Mouse (Mus musculus) adrenal gland (tissue): ENCODE measurements around the gene Nod1.

Experiments
- intact Hi-C: fragments of 180-260 bp; cut with DNase I; formaldehyde crosslinking; loops from one replicate; pipeline ENCODE4 v1.15.1; 2025

Nod1 gene

GRCm38 (mm10) chr6:54943292-54943691, 29.1 kb downstream of the Nod1 start:
- intact Hi-C loops: no loop called here

DNA sequence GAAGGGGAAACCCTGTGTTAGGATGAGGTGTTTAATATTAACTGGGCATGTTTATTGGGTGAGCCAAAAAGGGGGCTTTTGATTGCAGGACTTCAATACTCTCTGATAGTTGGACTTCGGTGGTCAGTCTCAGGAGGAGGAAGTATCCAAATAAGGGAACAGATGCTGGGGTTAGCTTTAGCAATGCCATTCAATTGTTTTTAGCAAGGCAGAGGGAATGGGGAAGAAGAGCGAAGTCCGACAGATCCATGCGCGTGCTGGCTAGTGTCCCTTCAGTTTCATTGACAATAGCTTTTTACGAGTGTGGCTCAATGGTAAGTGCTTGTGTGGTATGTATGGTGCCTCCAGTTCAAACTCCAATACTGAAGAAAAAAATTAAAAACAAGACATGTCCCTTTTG, 31.3 kb downstream of the Nod1 start:
- intact Hi-C loops: no loop called here

- intact Hi-C loops: no loop called here
Measured at GRCm38 (mm10) chr6:54940126-54940525, 32.3 kb downstream of the Nod1 start.

DNA sequence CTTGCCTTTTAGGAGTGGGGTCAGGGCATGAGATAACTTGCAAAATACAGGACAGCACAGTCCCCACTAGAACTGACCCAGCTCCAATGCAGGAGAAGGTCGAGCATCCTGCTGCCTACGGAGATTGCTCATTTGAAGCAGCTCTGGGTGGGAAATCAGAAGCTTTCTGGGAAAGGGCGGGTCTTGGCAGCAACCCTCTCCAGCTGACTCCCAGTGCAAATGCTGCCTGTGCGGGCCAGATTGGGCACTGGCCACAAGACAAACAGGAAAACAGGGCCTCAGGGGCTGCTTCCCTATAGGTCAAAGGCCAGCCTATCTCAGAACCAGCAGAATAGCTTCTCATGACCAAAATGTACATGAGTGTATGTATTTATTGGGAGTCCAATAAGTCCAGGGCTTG, 32.8 kb downstream of the Nod1 start:
- intact Hi-C loops: no loop called here

DNA sequence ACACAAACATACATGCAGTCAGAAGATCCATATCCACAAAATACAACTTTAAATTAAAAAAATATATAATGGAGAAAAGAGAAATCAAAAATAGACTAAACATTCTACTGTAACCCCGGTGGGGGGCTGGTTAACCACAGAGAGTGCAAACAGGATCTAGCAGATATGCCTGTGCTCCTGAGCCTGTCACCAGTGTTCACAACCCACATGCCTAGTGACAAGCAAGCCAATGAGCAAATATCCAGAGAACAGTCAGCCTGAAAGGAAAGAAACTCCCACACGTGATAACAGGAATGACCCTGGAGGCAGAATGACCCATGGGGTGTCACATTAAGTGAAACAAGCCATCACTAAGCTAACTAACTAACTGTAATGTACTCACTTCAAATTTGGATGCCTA, 35.9 kb downstream of the Nod1 start:
- intact Hi-C loops: no loop called here

GRCm38 (mm10) chr6:54934930-54935329, 37.5 kb downstream of the Nod1 start:
- intact Hi-C loops: loop anchor here (5.0 kb wide), 1 partner anchor 37 kb away; the partner anchor contains the start of gene Nod1

GRCm38 (mm10) chr6:54934313-54934712, 38.1 kb downstream of the Nod1 start:
- intact Hi-C loops: loop anchor here (5.0 kb wide), 1 partner anchor 38 kb away; the partner anchor contains the start of gene Nod1

DNA sequence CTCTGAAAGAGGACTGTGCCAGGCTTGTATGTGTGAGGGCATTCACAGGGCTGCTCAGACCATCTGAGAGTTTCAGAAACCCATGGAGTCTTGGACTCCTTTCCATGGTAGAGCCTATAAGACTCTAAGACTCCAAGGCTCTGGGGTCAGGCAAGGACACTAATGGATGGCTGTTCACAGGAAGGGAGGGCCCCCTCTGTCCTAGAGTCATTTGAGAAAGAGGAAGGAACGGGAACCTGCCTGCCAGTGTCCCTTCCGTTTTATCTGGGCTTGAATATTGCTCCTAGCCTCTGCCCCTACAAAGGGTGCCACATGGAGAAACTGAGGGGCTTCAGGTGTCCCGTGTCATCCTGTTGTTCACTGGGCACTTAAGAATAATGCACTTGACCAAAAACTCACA, 38.5 kb downstream of the Nod1 start:
- intact Hi-C loops: loop anchor here (5.0 kb wide), 1 partner anchor 38 kb away; the partner anchor contains the start of gene Nod1

GRCm38 (mm10) chr6:54933216-54933615, 39.2 kb downstream of the Nod1 start:
- intact Hi-C loops: loop anchor here (5.0 kb wide), 1 partner anchor 39 kb away; the partner anchor contains the start of gene Nod1

DNA sequence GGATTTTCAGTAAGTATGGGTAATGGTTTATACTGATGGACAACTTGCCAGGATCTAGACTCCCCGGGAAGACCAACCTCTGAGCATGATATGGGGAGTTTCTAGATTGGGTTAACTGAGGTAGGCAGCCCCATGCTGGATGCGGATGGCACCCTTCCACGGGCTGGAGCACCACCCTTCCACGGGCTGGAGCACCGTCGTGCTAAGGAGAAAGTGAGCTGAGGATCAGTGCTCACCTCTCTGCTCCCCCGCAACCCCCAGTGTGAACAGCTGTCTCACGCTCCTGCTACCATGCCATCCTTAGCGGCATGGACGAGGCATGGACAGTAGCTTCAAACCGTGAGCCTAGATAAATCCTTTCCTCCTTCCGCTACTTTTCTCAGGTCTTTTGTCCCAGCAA, 39.9 kb downstream of the Nod1 start:
- intact Hi-C loops: loop anchor here (5.0 kb wide), 1 partner anchor 40 kb away; the partner anchor contains the start of gene Nod1

DNA sequence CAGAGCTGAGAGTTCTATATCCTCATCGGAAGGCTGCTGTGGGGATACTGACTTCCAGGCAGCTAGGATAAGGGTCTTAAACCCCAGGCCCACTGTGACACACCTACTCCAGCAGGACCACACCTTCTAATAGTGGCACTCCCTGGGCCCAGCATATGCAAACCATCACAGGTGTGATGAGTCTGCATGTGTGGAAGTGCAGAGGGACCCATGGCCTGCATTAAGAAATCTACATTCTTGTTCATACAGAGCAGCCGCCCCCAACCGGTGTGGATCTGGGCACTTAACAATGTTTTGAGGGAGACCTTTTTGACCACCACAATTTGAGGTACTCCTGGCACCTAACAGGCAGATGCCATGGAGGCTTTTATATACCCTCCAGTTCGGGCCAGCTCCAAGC, 40.8 kb downstream of the Nod1 start:
- intact Hi-C loops: loop anchor here (5.0 kb wide), 1 partner anchor 41 kb away; the partner anchor contains the start of gene Nod1

GRCm38 (mm10) chr6:54927946-54928345, 44.5 kb downstream of the Nod1 start:
- intact Hi-C loops: no loop called here

DNA sequence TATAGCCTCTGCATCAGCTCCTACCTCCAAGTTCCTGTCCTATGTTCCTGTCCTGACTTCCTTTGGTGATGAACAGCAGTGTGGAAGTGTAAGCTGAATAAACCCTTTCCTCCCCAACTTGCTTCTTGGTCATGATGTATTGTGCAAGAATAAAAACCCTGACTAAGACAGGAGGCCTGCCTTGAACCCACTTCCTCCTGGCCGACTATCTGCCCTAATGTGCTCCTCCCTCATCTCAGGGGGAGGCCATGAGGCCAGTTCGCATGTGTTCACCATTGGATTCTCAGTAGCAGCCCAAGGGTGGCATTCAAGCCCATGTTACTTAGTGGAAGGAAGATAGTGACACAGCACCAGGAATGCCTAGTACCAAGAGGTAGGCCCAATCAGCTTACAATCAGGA, 45.5 kb downstream of the Nod1 start:
- intact Hi-C loops: no loop called here

DNA sequence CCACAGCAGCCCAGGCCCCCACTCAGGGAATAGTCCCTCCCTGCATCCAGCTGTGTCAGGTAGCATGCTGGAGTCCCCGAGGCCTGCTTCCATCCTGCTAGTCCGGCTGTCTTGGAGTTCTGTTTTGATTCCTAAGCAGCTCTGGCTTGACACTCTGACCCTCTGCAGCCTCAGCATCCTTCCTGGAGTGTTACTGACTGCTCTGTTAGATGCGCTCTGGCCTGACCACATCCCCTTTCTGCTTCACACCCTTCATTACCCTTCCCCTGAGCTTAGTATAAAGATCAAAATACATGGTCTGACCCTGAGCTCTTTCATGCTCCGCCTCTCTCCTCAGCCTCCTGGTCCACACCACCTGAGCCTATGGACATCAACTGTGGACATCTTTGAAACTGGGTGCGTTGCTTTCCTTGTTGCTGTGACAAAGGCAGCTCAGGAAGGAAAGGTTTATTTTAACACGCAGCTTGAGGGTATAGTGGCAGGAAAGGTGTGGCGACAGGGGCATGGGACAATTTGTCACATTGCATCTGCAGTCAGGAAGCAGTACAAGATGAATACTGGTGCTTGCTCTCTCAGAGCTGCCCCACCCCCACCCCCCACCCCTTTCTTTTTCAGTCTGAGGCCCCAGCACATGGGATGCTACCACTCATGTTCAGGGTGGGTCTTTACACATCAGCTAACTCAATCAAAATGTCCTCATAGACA, 46.5 kb downstream of the Nod1 start:
- intact Hi-C loops: no loop called here

DNA sequence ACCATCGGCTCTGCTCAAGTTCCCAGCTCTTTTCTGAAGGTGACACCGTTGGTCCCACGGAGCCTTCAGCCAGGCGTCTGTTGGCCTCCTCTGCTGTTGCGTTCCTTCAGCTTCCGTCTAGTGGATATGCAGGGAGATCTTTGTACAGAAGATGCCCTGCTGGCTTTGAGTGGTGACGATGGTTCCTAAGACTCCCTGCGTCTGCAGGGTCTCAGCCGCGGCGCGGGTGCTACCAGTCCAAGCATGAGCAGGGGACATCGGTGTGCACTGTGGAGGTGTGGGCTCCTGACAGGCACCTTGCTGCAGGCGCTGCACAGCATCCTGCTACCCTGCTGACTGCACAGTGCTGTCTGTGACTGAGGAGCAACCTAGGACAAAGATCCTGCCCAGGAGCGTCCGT, 47.9 kb downstream of the Nod1 start:
- intact Hi-C loops: no loop called here

DNA sequence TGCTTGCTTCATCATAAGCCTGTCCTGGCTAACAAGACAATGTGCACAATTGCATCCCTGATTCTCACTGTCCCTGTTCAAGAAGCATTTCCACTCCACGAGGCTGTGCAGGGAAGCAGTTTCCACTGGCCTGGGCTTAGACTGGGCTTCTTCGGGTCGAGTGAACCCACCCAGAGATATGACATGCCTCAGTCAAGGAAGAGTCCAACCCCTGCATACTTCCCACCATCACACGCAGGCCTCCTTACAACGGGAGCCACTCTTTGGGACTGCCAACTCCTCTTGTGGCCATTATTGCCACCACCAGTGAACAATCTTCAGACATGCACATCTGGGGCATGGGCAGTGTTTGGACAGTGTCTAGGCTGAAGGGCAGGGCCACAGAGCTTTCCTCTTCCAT, 53.9 kb downstream of the Nod1 start:
- intact Hi-C loops: loop anchor here (5.0 to 10.0 kb wide), 4 partner anchors 54 to 214 kb away; partner anchors contain the start of genes Ggct and Nod1

DNA sequence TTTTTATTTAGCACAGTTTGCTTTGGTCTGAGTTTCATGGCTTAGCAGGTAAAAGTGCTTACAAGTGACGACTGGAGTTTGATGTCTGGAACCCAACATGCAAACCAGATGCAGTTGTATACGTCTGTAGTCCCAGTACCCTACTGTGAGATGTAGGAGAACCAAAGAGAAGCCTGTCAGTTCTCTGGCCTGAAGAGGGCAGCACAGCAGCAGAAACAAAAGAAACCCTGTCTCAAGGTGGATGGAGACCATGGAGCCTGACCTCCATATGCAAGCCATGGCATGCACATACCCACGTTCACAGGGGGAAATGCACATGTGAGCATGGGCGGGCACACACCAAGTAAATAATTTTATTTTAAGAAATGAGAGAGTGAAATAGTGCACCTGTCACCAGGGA, 54.9 kb downstream of the Nod1 start:
- intact Hi-C loops: loop anchor here (2.0 to 10.0 kb wide), 5 partner anchors 55 to 249 kb away; partner anchors contain the start of genes Ggct and Nod1

DNA sequence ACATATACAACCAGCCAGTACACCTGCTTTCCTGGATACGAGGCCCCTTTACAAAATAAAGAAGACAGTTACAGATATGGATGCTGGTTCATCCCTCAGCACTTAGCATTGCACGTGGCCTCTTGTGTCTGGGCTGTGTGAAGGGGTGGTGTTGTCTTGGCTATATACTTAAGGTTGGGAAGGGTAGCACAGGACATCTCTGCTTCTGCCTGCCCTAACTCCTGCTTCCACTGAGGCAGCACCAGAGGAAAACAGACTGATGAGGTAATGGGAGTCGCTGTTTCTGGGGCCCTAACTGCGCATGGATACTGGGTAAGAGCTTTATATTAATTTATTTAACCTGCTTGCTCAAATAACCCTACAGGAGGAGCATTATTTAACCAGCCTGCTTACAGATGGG, 55.5 kb downstream of the Nod1 start:
- intact Hi-C loops: loop anchor here (2.0 to 10.0 kb wide), 5 partner anchors 55 to 250 kb away; partner anchors contain the start of genes Ggct and Nod1

- intact Hi-C loops: loop anchor here (2.0 to 10.0 kb wide), 5 partner anchors 56 to 251 kb away; partner anchors contain the start of genes Ggct and Nod1
Measured at GRCm38 (mm10) chr6:54916163-54916562, 56.2 kb downstream of the Nod1 start.

DNA sequence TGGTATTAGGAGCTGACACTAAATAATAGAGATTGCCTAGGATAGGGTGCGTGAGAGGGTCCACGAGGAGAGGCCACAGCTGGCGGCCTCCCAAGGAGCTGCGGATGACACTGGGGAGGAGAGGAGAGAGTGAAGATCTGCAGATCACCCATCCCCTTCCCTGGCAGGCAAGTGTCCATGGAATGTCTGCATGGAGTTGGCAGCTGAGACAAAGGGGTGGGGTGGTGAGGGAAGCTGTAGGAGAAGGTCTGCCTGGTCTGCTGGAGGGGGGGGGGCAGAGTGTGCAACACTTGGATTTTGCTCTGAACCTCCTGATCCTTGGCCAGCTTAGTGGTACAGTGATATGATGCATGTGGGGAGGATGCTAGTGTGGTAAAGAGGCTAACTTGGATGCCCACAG, 57.4 kb downstream of the Nod1 start:
- intact Hi-C loops: loop anchor here (5.0 to 10.0 kb wide), 4 partner anchors 57 to 210 kb away; partner anchors contain the start of genes Ggct and Nod1

- intact Hi-C loops: no loop called here
Measured at GRCm38 (mm10) chr6:54906053-54907040, 66.1 kb downstream of the Nod1 start.
